Mouse (Mus musculus) CH12.LX (cell line): ENCODE measurements around the gene H2al1b. TPM values are rescaled to one million over a fixed set of nuclear protein-coding genes. Genes with fewer than 3 reads are reported as not detected.

Source experiments
- DNase-seq: peaks from one replicate; pipeline ENCODE4 v3.0.0-alpha.2; 2013; ENCODE audit errors: extremely low read depth
- H3K27ac ChIP-seq: 2 replicates; pipeline ENCODE4 v1.5.1; 2012; ENCODE audit warnings: low read depth, mild to moderate bottlenecking, control low read depth, moderate library complexity; ENCODE audit not compliant: insufficient read depth
- H3K27me3 ChIP-seq: replicated peaks from 2 replicates; pipeline ENCODE3; 2012; ENCODE audit warnings: inconsistent platforms
- H3K36me3 ChIP-seq, 2 experiments: replicated peaks in 1 of 2; 2 replicates each; pipeline versions ENCODE3 to v1.6.1; 2012; ENCODE audit warnings: inconsistent platforms in 1 of 2, low read length in 1 of 2, mild to moderate bottlenecking in 1 of 2, mixed read lengths in 1 of 2, moderate library complexity in 1 of 2; ENCODE audit not compliant: control insufficient read depth in 1 of 2, insufficient read depth in 1 of 2
- H3K4me1 ChIP-seq, 2 experiments: 2 replicates each; pipeline ENCODE4 v1.6.1; 2012; ENCODE audit warnings: inconsistent platforms in 1 of 2, moderate library complexity in 1 of 2; ENCODE audit not compliant: insufficient read depth in 2 of 2, control insufficient read depth in 1 of 2
- H3K4me2 ChIP-seq: 2 replicates; pipeline ENCODE4 v1.6.1; 2012; ENCODE audit warnings: low read depth, mild to moderate bottlenecking, control low read depth; ENCODE audit not compliant: poor library complexity, insufficient read depth, severe bottlenecking
- H3K4me3 ChIP-seq, 3 experiments: fragments of 150-350 bp in 1 of 3; sonication (generic) in 1 of 3; replicated peaks in 1 of 3; 2 replicates each; pipeline versions ENCODE3 to v1.5.1; 2011 to 2012; ENCODE audit warnings: low read depth in 2 of 3, low read length in 2 of 3, mild to moderate bottlenecking in 2 of 3, moderate library complexity in 2 of 3, control low read depth in 1 of 3, improper control_type of control experiment in 1 of 3, inconsistent platforms in 1 of 3, mixed read lengths in 1 of 3; ENCODE audit not compliant: poor library complexity in 1 of 3
- H3K79me2 ChIP-seq: replicated peaks from 2 replicates; pipeline ENCODE4 v1.6.1; 2012; ENCODE audit warnings: mild to moderate bottlenecking, moderate library complexity; ENCODE audit not compliant: control insufficient read depth, poor library complexity, insufficient read depth, severe bottlenecking; ENCODE audit errors: extremely low read depth
- H3K9ac ChIP-seq: 2 replicates; pipeline ENCODE4 v1.6.1; 2012; ENCODE audit warnings: low read depth, mild to moderate bottlenecking, control low read depth, moderate library complexity; ENCODE audit not compliant: insufficient read depth
- H3K9me3 ChIP-seq: replicated peaks from 2 replicates; pipeline ENCODE3; 2012; ENCODE audit warnings: low read length, inconsistent platforms, mixed read lengths
- CHD1 ChIP-seq: IDR thresholded peaks from 2 replicates; pipeline ENCODE4 v1.6.1; 2012; ENCODE audit warnings: low read depth, low read length, improper control_type of control experiment, inconsistent platforms
- CTCF ChIP-seq, 2 experiments: IDR thresholded peaks in 1 of 2; conservative IDR thresholded peaks in 1 of 2; 2 replicates each; pipeline ENCODE4 v1.5.1; 2011 to 2012; ENCODE audit warnings: low read depth in 2 of 2, low read length in 2 of 2, improper control_type of control experiment in 1 of 2, inconsistent platforms in 1 of 2, mild to moderate bottlenecking in 1 of 2, moderate library complexity in 1 of 2
- ELF1 ChIP-seq: IDR thresholded peaks from 2 replicates; pipeline ENCODE4 v1.6.1; 2014; ENCODE audit warnings: low read depth, mild to moderate bottlenecking, inconsistent platforms, low read length, improper control_type of control experiment
- HCFC1 ChIP-seq: IDR thresholded peaks from 2 replicates; pipeline ENCODE4 v1.6.1; 2012; ENCODE audit warnings: low read depth, mild to moderate bottlenecking, inconsistent platforms, low read length, improper control_type of control experiment
- JUN ChIP-seq: IDR thresholded peaks from 2 replicates; pipeline ENCODE4 v1.6.1; 2011; ENCODE audit warnings: low read depth, mild to moderate bottlenecking, low read length, improper control_type of control experiment, moderate library complexity; ENCODE audit not compliant: insufficient read depth
- KAT2A ChIP-seq: IDR thresholded peaks from 2 replicates; pipeline ENCODE4 v1.6.1; 2012; ENCODE audit warnings: low read length, improper control_type of control experiment, inconsistent platforms; ENCODE audit not compliant: insufficient replicate concordance
- MAX ChIP-seq: IDR thresholded peaks from 2 replicates; pipeline ENCODE4 v1.6.1; 2011; ENCODE audit warnings: low read length, improper control_type of control experiment
- MAZ ChIP-seq: IDR thresholded peaks from 2 replicates; pipeline ENCODE4 v1.6.1; 2012; ENCODE audit warnings: low read depth, mild to moderate bottlenecking, inconsistent platforms, low read length, improper control_type of control experiment, moderate library complexity
- MEF2A ChIP-seq: IDR thresholded peaks from 2 replicates; pipeline ENCODE4 v1.6.1; 2014; ENCODE audit warnings: low read depth, mild to moderate bottlenecking, inconsistent platforms, low read length, improper control_type of control experiment, borderline replicate concordance
- MXI1 ChIP-seq: IDR thresholded peaks from 2 replicates; pipeline ENCODE4 v1.6.1; 2011; ENCODE audit warnings: mild to moderate bottlenecking, low read depth, low read length, improper control_type of control experiment
- MYC ChIP-seq: IDR thresholded peaks from 2 replicates; pipeline ENCODE4 v1.6.1; 2011; ENCODE audit warnings: low read depth, mild to moderate bottlenecking, improper control_type of control experiment, low read length
- NELFE ChIP-seq: IDR thresholded peaks from 2 replicates; pipeline ENCODE4 v1.6.1; 2011; ENCODE audit warnings: low read depth, low read length, improper control_type of control experiment
- NRF1 ChIP-seq: IDR thresholded peaks from 2 replicates; pipeline ENCODE4 v1.6.1; 2014; ENCODE audit warnings: low read depth, mild to moderate bottlenecking, inconsistent platforms, low read length, improper control_type of control experiment, moderate library complexity
- RAD21 ChIP-seq: IDR thresholded peaks from 2 replicates; pipeline ENCODE4 v1.6.1; 2011; ENCODE audit warnings: low read depth, mild to moderate bottlenecking, low read length, improper control_type of control experiment, moderate library complexity
- TBP ChIP-seq: conservative IDR thresholded peaks from 2 replicates; pipeline ENCODE4 v1.6.1; 2011; ENCODE audit warnings: low read depth, low read length, improper control_type of control experiment
- TCF12 ChIP-seq: IDR thresholded peaks from 2 replicates; pipeline ENCODE4 v1.6.1; 2014; ENCODE audit warnings: low read depth, mild to moderate bottlenecking, inconsistent platforms, low read length, improper control_type of control experiment
- UBTF ChIP-seq: IDR thresholded peaks from 2 replicates; pipeline ENCODE4 v1.6.1; 2012; ENCODE audit warnings: low read depth, mild to moderate bottlenecking, inconsistent platforms, low read length, improper control_type of control experiment, moderate library complexity
- USF1 ChIP-seq: IDR thresholded peaks from 2 replicates; pipeline ENCODE4 v1.6.1; 2014; ENCODE audit warnings: low read depth, mild to moderate bottlenecking, inconsistent platforms, low read length, improper control_type of control experiment
- ZC3H11A ChIP-seq: IDR thresholded peaks from 2 replicates; pipeline ENCODE4 v1.6.1; 2012; ENCODE audit warnings: low read depth, mild to moderate bottlenecking, inconsistent platforms, low read length, improper control_type of control experiment
- ZKSCAN1 ChIP-seq: IDR thresholded peaks from 2 replicates; pipeline ENCODE4 v1.6.1; 2012; ENCODE audit warnings: low read depth, inconsistent platforms, low read length, improper control_type of control experiment, borderline replicate concordance
- ZNF384 ChIP-seq: IDR thresholded peaks from 2 replicates; pipeline ENCODE4 v1.6.1; 2012; ENCODE audit warnings: low read depth, low read length, improper control_type of control experiment, inconsistent platforms
- dilution Hi-C: fragments of 300-500 bp; cut with MboI; formaldehyde crosslinking; loops from 2 replicates; pipeline ENCODE4 v1.14.3; 2020; ENCODE audit warnings: low sequenced_read_pairs; ENCODE audit not compliant: extremely low pct_unique_long_range_greater_than_20kb, extremely low pct_ligation_motif_present
- in situ Hi-C: fragments of 300-500 bp; cut with MboI; formaldehyde crosslinking; loops from 3 replicates; pipeline ENCODE4 v1.14.3; 2019; ENCODE audit warnings: low sequenced_read_pairs, low pct_ligation_motif_present, low pct_unique_long_range_greater_than_20kb, mixed read lengths
- polyA plus RNA-seq: library from polyadenylated mRNA; unstranded; fragments of >175 nt; gene quantifications from 2 replicates; pipeline ENCODE4 v1.2.1, GENCODE M21; 2012; ENCODE audit warnings: low read depth; ENCODE audit not compliant: insufficient read length
- total RNA-seq, 2 experiments: library from RNA; depleted of rRNA; stranded (reverse); fragments of 300-350 nt in 1 of 2; fragments of >200 nt in 1 of 2; gene quantifications; 2 replicates each; pipeline ENCODE4 v1.2.3; 2012 to 2014

The H2al1b gene
- total and polyA plus RNA-seq, 3 experiments = not detected

DNA sequence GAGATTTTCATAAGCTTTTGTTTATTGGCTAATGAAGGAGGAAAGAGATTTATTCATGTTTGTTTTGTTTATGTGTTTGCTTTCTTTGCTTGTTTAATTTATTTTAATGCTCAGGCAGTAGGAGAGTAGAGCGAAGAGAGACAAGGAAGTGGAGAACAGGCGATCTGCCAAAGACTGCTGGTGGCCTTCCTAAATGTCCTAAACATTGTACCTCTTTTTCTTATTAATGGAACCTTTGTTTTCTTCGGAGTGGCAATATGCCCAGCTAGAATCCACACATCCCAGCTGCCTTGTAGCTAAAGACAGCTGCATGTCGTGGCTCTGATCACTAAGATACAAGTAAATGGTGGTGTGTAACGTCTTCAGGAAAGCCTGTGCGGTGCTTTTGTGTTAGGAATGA, 25.1 kb upstream of the H2al1b start:
- Histone ChIP-seq H3K27me3 (no peaks in the 10 kb centered on the region), H3K36me3 (no peaks in the 10 kb centered on the region), H3K9me3 (no peaks in the 10 kb centered on the region), H3K27ac (no peak overlapping the region), H3K9ac (no peak overlapping the region), H3K79me2 (no peaks in the 10 kb centered on the region), H3K4me2 (no peak overlapping the region), H3K4me1 (no peaks in the 10 kb centered on the region), H3K4me3 (no peak overlapping the region)
- dilution Hi-C loops (no loop called here), in situ Hi-C loops (no loop called here)
- DNase-seq = no peak
- TF ChIP-seq ZC3H11A (no peak), ZNF384 (no peak), UBTF (no peak), ELF1 (no peak), MXI1 (no peak), TCF12 (no peak), USF1 (no peak), NELFE (no peak)

DNA sequence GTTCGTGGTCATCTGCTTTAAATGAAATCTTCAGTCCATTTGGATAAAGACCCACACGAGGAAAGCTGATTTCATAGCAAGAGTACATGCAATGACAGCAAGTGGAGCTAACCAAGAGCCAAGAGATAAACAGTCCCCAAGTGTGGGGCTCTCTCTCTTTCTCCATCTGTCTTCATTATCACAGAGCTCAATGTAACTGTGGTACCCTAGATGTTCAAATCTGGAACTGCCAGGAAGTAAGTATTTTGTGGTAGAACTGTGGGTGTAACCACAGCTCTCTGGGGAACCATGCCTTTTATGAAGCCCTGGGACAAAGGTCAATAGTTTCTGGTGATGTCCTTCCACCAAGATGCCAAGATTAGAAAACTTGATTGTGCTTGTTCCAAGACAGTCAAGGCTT, 21.5 kb upstream of the H2al1b start:
- no peak for DNase-seq
- in situ Hi-C loops = no loop called here
- no peak for TF ChIP-seq NRF1
- TF ChIP-seq TCF12 = no peak
- TF ChIP-seq ZKSCAN1 = no peak
- TF ChIP-seq KAT2A = no peak
- TF ChIP-seq MEF2A = no peak
- no peak for TF ChIP-seq HCFC1
- no peak for TF ChIP-seq NELFE
- no peak for TF ChIP-seq MAX
- TF ChIP-seq JUN = no peak
- TF ChIP-seq RAD21 = no peak
- no peak for TF ChIP-seq MYC
- TF ChIP-seq ELF1 = no peak
- no peak for TF ChIP-seq TBP
- no peak for TF ChIP-seq CHD1
- TF ChIP-seq CTCF (conservative IDR thresholded peaks at IDR 0.05 in 1 of 2, IDR thresholded peaks at IDR 0.05 in 1 of 2; ENCODE audit: low read depth in 2 of 2, low read length in 2 of 2) = no peak
- TF ChIP-seq MAZ = no peak
- no peak for TF ChIP-seq ZC3H11A

More for the DNA sequence above, 21.5 kb upstream of the H2al1b start:
- H3K4me1 ChIP-seq = no peaks in the 10 kb centered on the region
- dilution Hi-C loops = no loop called here
- no peak overlapping the region for H3K4me2 ChIP-seq
- no peak overlapping the region for H3K27ac ChIP-seq
- H3K9ac ChIP-seq = no peak overlapping the region
- no peaks in the 10 kb centered on the region for H3K36me3 ChIP-seq
- no peaks in the 10 kb centered on the region for H3K79me2 ChIP-seq
- H3K9me3 ChIP-seq = no peaks in the 10 kb centered on the region
- no peaks in the 10 kb centered on the region for H3K27me3 ChIP-seq
- H3K4me3 ChIP-seq = no peak overlapping the region
